Mouse (Mus musculus): Measurements from ENCODE around the gene Prrt1.

GRCm38 (mm10) chr17:34646906-34647787, 17.8 kb downstream of the Prrt1 start, which contains the start of gene Atf6b:
- TF ChIP-seq CTCF (IDR thresholded peaks at IDR 0.05; ENCODE audit: low read depth, low read length) (no peak), POLR2A (IDR thresholded peaks at IDR 0.05; ENCODE audit: insufficient read depth, low read length) (no peak)

All from ES-Bruce4 (cell line).